Comparison of ENCODE assay signal across 10 mouse cellular contexts in the genomic region with DNA sequence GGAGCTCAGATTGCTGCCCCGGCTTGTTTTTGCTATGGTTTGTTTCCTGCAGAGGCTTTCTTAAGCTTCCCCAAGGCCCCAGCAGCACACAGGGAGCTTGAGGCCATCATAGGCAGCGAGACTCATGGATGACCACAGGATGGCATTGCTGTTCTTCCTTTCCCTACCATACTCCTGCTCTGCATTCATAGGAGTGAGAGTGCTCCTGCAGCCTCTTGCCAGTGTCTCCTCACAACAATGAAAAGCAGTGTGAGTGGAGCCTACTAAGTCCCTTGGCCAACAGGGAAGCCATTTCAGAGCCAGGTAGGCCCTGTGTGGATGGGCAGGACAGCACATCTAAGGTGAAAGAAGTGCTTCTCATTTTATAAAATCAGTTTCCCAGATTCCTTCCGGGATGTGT.
A peak's percentile ranks its signal among the peaks of the same experiment; 100 is the strongest.
DNase-seq lines count a peak whose midpoint lies in the region; ATAC-seq lines count a peak whose summit lies in the region.
"Had no signal": no experiment of that assay in that cellular context is flagged by ENCODE, and none has a peak within 500 bp of the region (broad histone marks: within the 10 kb centered on the region; RNA-seq: fewer than 3 reads in every experiment).

No protein-coding gene starts in this region.

- no peak overlapping the region for H3K27ac ChIP-seq in forebrain, embryonic 11.5 days (ENCODE audit: low read depth, low read length)
- H3K27ac ChIP-seq in forebrain, embryonic 10.5 days, result no peak overlapping the region
- peak overlapping the region; percentile 85 for H3K27ac ChIP-seq in neural tube, embryonic 15.5 days (replicated peaks)

- WGBS in forebrain, embryonic 11.5 days, result 68% methylated on average over 3 of the region's 3 CpGs
- 71% methylated on average over 3 of the region's 3 CpGs for WGBS in forebrain, embryonic 10.5 days
- 60% methylated on average over 3 of the region's 3 CpGs for WGBS in neural tube, embryonic 15.5 days

- H3K27me3 ChIP-seq in forebrain, embryonic 11.5 days (ENCODE audit: control insufficient read depth, insufficient read depth, low read length), result no peaks in the 10 kb centered on the region
- H3K27me3 ChIP-seq in forebrain, embryonic 10.5 days (ENCODE audit: poor library complexity, severe bottlenecking), result no peaks in the 10 kb centered on the region
- H3K27me3 ChIP-seq in neural tube, embryonic 15.5 days (replicated peaks), result no peaks in the 10 kb centered on the region
- H3K27me3 ChIP-seq: CH12.LX had no signal

- DNase-seq in forebrain, embryonic 11.5 days (ENCODE audit: low spot score), result no peak
- no peak for DNase-seq in forebrain, embryonic 10.5 days (ENCODE audit: extremely low spot score, low spot score)
- DNase-seq in cerebellum, adult 9-10 months, result peak; percentile 18
- DNase-seq in frontal cortex, postnatal 14 days (ENCODE audit: low spot score in 2 of 2), result peak; percentile 52 to 58
- peak; percentile 62 to 74 for DNase-seq in layer of hippocampus, postnatal 10 days (ENCODE audit: low spot score in 2 of 2)
- no peak for DNase-seq in ovary, adult 18-20 months (ENCODE audit: low spot score)
- no peak for DNase-seq in heart, postnatal 25 days (ENCODE audit: low spot score)

- H3K36me3 ChIP-seq in forebrain, embryonic 11.5 days (ENCODE audit: control insufficient read depth, insufficient read depth, low read length), result no peaks in the 10 kb centered on the region
- no peaks in the 10 kb centered on the region for H3K36me3 ChIP-seq in forebrain, embryonic 10.5 days (replicated peaks)
- no peaks in the 10 kb centered on the region for H3K36me3 ChIP-seq in neural tube, embryonic 15.5 days

- no peak overlapping the region for H3K4me3 ChIP-seq in forebrain, embryonic 11.5 days (ENCODE audit: low read depth, low read length)
- no peak overlapping the region for H3K4me3 ChIP-seq in forebrain, embryonic 10.5 days
- H3K4me3 ChIP-seq in neural tube, embryonic 15.5 days (replicated peaks), result 0 out of 2 replicates have a peak overlapping the region, but pooled peaks have one; percentile 5
- H3K4me3 ChIP-seq: erythroblast, embryonic 14.5 days had no signal

- intact Hi-C loops in heart, postnatal 25 days (cut with DNase I), result no loop called here

- no peak overlapping the region for H3K9ac ChIP-seq in forebrain, embryonic 11.5 days (ENCODE audit: low read length)
- H3K9ac ChIP-seq in neural tube, embryonic 15.5 days (replicated peaks), result no peak overlapping the region

- ATAC-seq in forebrain, embryonic 11.5 days (replicated peaks; ENCODE audit: low FRiP score), result peak; percentile 86
- ATAC-seq in neural tube, embryonic 15.5 days (ENCODE audit: low FRiP score), result peak; percentile 98

- no peak overlapping the region for H3K4me2 ChIP-seq in forebrain, embryonic 11.5 days (ENCODE audit: low read depth, low read length, severe bottlenecking)
- H3K4me2 ChIP-seq in neural tube, embryonic 15.5 days, result peak overlapping the region; percentile 38

- H3K4me1 ChIP-seq in forebrain, embryonic 11.5 days (replicated peaks; ENCODE audit: control insufficient read depth, insufficient read depth, low read length), result no peaks in the 10 kb centered on the region
- H3K4me1 ChIP-seq in forebrain, embryonic 10.5 days, result no peaks in the 10 kb centered on the region
- H3K4me1 ChIP-seq in neural tube, embryonic 15.5 days, result peaks cover 12% of the 10 kb centered on the region

- no peaks in the 10 kb centered on the region for H3K9me3 ChIP-seq in forebrain, embryonic 11.5 days (ENCODE audit: control insufficient read depth, low read length)
- H3K9me3 ChIP-seq in forebrain, embryonic 10.5 days, result no peaks in the 10 kb centered on the region
- no peaks in the 10 kb centered on the region for H3K9me3 ChIP-seq in neural tube, embryonic 15.5 days (replicated peaks)

Comparison
In these comparisons a context has a peak if more than half of its experiments do, and no peak if none do; other contexts are left out.
1. DNase-seq: peak in cerebellum, adult 9-10 months (single experiment), frontal cortex, postnatal 14 days (2 of 2) and layer of hippocampus, postnatal 10 days (2 of 2); none in forebrain, embryonic 11.5 days (single experiment), forebrain, embryonic 10.5 days (single experiment), ovary, adult 18-20 months (single experiment) and heart, postnatal 25 days (single experiment).